Mouse (Mus musculus): ENCODE measurements around the gene Myog. TPM values are rescaled to one million over a fixed set of nuclear protein-coding genes. Genes with fewer than 3 reads are reported as not detected.

Gene Myog
- total RNA-seq, 2 experiments from 2014 or later = 1.8 to 3.4 TPM

- no peak for DNase-seq (ENCODE audit: low spot score in 2 of 2)
Measured at GRCm38 (mm10) chr1:134283108-134283507, 6.7 kb upstream of the Myog start.

- DNase-seq (ENCODE audit: low spot score in 2 of 2) = no peak
Measured at GRCm38 (mm10) chr1:134285458-134286120, 4.2 kb upstream of the Myog start.

GRCm38 (mm10) chr1:134288239-134288638 is 1.6 kb upstream of the Myog start:
- DNase-seq (ENCODE audit: low spot score in 2 of 2) = no peak

GRCm38 (mm10) chr1:134290300-134290699 is 511 bp downstream of the Myog start:
- DNase-seq (ENCODE audit: low spot score in 2 of 2) = no peak

GRCm38 (mm10) chr1:134290909-134291308 is 1.1 kb downstream of the Myog start:
- DNase-seq (ENCODE audit: low spot score in 2 of 2) = no peak

- DNase-seq (ENCODE audit: low spot score in 2 of 2) = no peak
Measured at GRCm38 (mm10) chr1:134291555-134291954, 1.8 kb downstream of the Myog start.

GRCm38 (mm10) chr1:134292073-134292472 is 2.3 kb downstream of the Myog start:
- DNase-seq (ENCODE audit: low spot score in 2 of 2) = no peak

GRCm38 (mm10) chr1:134292601-134293000 is 2.8 kb downstream of the Myog start:
- no peak for DNase-seq (ENCODE audit: low spot score in 2 of 2)

- no peak for DNase-seq (ENCODE audit: low spot score in 2 of 2)
Measured at GRCm38 (mm10) chr1:134293276-134293675, 3.5 kb downstream of the Myog start.

GRCm38 (mm10) chr1:134293738-134294604 is 4.2 kb downstream of the Myog start:
- DNase-seq (ENCODE audit: low spot score in 2 of 2) = no peak

- DNase-seq (ENCODE audit: low spot score in 2 of 2) = no peak
Measured at GRCm38 (mm10) chr1:134297265-134297664, 7.5 kb downstream of the Myog start.

- DNase-seq (ENCODE audit: low spot score in 2 of 2) = no peak
Measured at GRCm38 (mm10) chr1:134298636-134299411, 9.0 kb downstream of the Myog start.

- no peak for DNase-seq (ENCODE audit: low spot score in 2 of 2)
Measured at GRCm38 (mm10) chr1:134302568-134303238, 12.9 kb downstream of the Myog start.

- DNase-seq (ENCODE audit: low spot score in 2 of 2) = no peak
Measured at GRCm38 (mm10) chr1:134304940-134305339, 15.2 kb downstream of the Myog start.

GRCm38 (mm10) chr1:134307409-134307808 is 17.6 kb downstream of the Myog start:
- DNase-seq (ENCODE audit: low spot score in 2 of 2) = no peak

GRCm38 (mm10) chr1:134310291-134310690 is 20.5 kb downstream of the Myog start:
- DNase-seq (ENCODE audit: low spot score in 2 of 2) = no peak

GRCm38 (mm10) chr1:134310729-134311128 is 20.9 kb downstream of the Myog start:
- DNase-seq (ENCODE audit: low spot score in 2 of 2) = no peak

- no peak for DNase-seq (ENCODE audit: low spot score in 2 of 2)
Measured at GRCm38 (mm10) chr1:134311760-134312159, 22.0 kb downstream of the Myog start.

GRCm38 (mm10) chr1:134315181-134315580 is 25.4 kb downstream of the Myog start:
- DNase-seq (ENCODE audit: low spot score in 2 of 2) = no peak

- DNase-seq (ENCODE audit: low spot score in 2 of 2) = no peak
Measured at GRCm38 (mm10) chr1:134316361-134316760, 26.6 kb downstream of the Myog start.

GRCm38 (mm10) chr1:134318261-134318660 is 28.5 kb downstream of the Myog start:
- no peak for DNase-seq (ENCODE audit: low spot score in 2 of 2)
